28 mouse cellular contexts compared by ENCODE assay signal in the genomic region with DNA sequence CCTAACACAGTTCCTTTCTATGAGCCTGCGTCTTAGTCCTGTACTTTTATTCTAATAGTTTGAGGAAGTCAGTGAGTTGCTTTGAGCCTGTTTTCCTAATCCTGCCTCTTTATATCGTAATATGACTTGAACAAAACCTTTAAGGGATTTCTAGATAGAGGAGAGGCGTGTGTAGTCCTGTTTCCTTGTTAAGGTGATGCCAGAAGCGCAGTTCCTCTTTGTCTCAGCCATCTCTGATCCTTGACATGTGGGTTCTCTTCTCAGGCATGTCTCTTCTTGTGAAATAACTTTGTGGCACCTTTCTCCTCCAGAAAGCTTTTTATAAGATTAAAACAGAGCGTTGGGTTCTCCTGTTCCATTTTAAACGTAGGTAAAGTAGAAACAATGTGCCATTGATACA.
"Had no signal": no experiment of that assay in that cellular context is flagged by ENCODE, and none has a peak within 500 bp of the region (broad histone marks: within the 10 kb centered on the region; RNA-seq: fewer than 3 reads in every experiment).

No protein-coding gene starts in this region.

- H3K9ac ChIP-seq: embryonic facial prominence, embryonic 12.5 days; embryonic facial prominence, embryonic 13.5 days; embryonic facial prominence, embryonic 15.5 days; forebrain, embryonic 12.5 days; forebrain, embryonic 13.5 days; forebrain, embryonic 15.5 days; forebrain, postnatal 0 days had no signal

- H3K4me1 ChIP-seq: embryonic facial prominence, embryonic 12.5 days; embryonic facial prominence, embryonic 13.5 days; embryonic facial prominence, embryonic 15.5 days; forebrain, embryonic 10.5 days; forebrain, embryonic 12.5 days; forebrain, embryonic 13.5 days; forebrain, embryonic 15.5 days had no signal

- ATAC-seq: forebrain, embryonic 13.5 days; forebrain, embryonic 14.5 days; forebrain, embryonic 15.5 days; forebrain, embryonic 16.5 days; forebrain, postnatal 0 days had no signal

- H3K4me3 ChIP-seq: embryonic facial prominence, embryonic 12.5 days; embryonic facial prominence, embryonic 13.5 days; embryonic facial prominence, embryonic 15.5 days; erythroblast, embryonic 14.5 days; forebrain, embryonic 10.5 days; forebrain, embryonic 12.5 days; forebrain, embryonic 13.5 days; forebrain, embryonic 15.5 days; gastrocnemius, adult 2 months; heart, adult 2 months had no signal

- H3K4me2 ChIP-seq: embryonic facial prominence, embryonic 12.5 days; embryonic facial prominence, embryonic 13.5 days; embryonic facial prominence, embryonic 15.5 days; forebrain, embryonic 12.5 days; forebrain, embryonic 13.5 days; forebrain, embryonic 15.5 days had no signal

- H3K9me3 ChIP-seq: embryonic facial prominence, embryonic 12.5 days; embryonic facial prominence, embryonic 13.5 days; embryonic facial prominence, embryonic 15.5 days; forebrain, embryonic 10.5 days; forebrain, embryonic 12.5 days; forebrain, embryonic 13.5 days; forebrain, embryonic 15.5 days had no signal

- H3K27me3 ChIP-seq: embryonic facial prominence, embryonic 12.5 days; embryonic facial prominence, embryonic 13.5 days; embryonic facial prominence, embryonic 15.5 days; forebrain, embryonic 12.5 days; forebrain, embryonic 13.5 days; forebrain, embryonic 15.5 days had no signal

- H3K27ac ChIP-seq: embryonic facial prominence, embryonic 12.5 days; embryonic facial prominence, embryonic 15.5 days; forebrain, embryonic 10.5 days; forebrain, embryonic 12.5 days; forebrain, embryonic 13.5 days; forebrain, embryonic 15.5 days; gastrocnemius, adult 2 months; heart, adult 2 months had no signal

- DNase-seq: cerebellum, adult 18-20 months; cerebellum, adult 2 months; cerebellum, adult 8-10 months; cerebellum, adult 9-10 months; cerebellum, adult 9-11 months; cerebellum, postnatal 10 days; cerebellum, postnatal 14 days; cerebellum, postnatal 25 days; cerebellum, postnatal 36 days; embryo, embryonic 11 days; forebrain, postnatal 0 days; gastrocnemius, adult 2 months; gastrocnemius, postnatal 10 days; gastrocnemius, postnatal 14 days; gastrocnemius, postnatal 25 days; gastrocnemius, postnatal 36 days; heart, adult 18-20 months; heart, adult 2 months had no signal
